Mouse (Mus musculus) monocyte, adult 2 months (primary cell): ENCODE results near the gene Tet2.
A peak's percentile ranks its signal among the peaks of the same experiment; 100 is the strongest.

Experiments used
- DNase-seq, 2 experiments: peaks; one replicate each; pipeline ENCODE4 v3.0.0; 2022; ENCODE audit warnings: low spot score in 2 of 2, low read depth in 1 of 2

Gene Tet2

GRCm38 (mm10) chr3:133462485-133462884, 82.5 kb downstream of the Tet2 start:
- no peak for DNase-seq

- DNase-seq: no peak
Measured at GRCm38 (mm10) chr3:133462059-133462458, 82.9 kb downstream of the Tet2 start.

GRCm38 (mm10) chr3:133459174-133459573, 85.8 kb downstream of the Tet2 start:
- no peak for DNase-seq

GRCm38 (mm10) chr3:133453896-133454295, 91.0 kb downstream of the Tet2 start:
- DNase-seq: no peak

GRCm38 (mm10) chr3:133436919-133437320, 108.0 kb downstream of the Tet2 start:
- DNase-seq: no peak

- peak in 1 of 2 experiments; percentile 8 for DNase-seq
Measured at GRCm38 (mm10) chr3:133436279-133436860, 108.6 kb downstream of the Tet2 start.

GRCm38 (mm10) chr3:133435774-133436148, 109.2 kb downstream of the Tet2 start:
- DNase-seq: no peak

GRCm38 (mm10) chr3:133435141-133435773, 109.7 kb downstream of the Tet2 start:
- DNase-seq: no peak

GRCm38 (mm10) chr3:133429394-133430173, 115.4 kb downstream of the Tet2 start:
- DNase-seq: no peak

GRCm38 (mm10) chr3:133428003-133428402, 116.9 kb downstream of the Tet2 start:
- DNase-seq: no peak

- DNase-seq: no peak
Measured at GRCm38 (mm10) chr3:133423073-133423472, 121.9 kb downstream of the Tet2 start.

GRCm38 (mm10) chr3:133414747-133415146, 130.2 kb downstream of the Tet2 start:
- DNase-seq: no peak
